Mouse (Mus musculus) CH12.LX (cell line): ENCODE measurements at regions not wholly inside any gene's neighbourhood (a gene's known extent, or its start where the extent isn't known, plus 50 kb on each side); places are given as distances from the start of the nearest gene placed in this dataset.

Source experiments
- BHLHE40 ChIP-seq: IDR thresholded peaks from 2 replicates; pipeline ENCODE4 v1.6.1; 2011; ENCODE audit warnings: mild to moderate bottlenecking, low read depth, low read length, improper control_type of control experiment
- CTCF ChIP-seq, 2 experiments: IDR thresholded peaks in 1 of 2; conservative IDR thresholded peaks in 1 of 2; 2 replicates each; pipeline ENCODE4 v1.5.1; 2011 to 2012; ENCODE audit warnings: low read depth in 2 of 2, low read length in 2 of 2, improper control_type of control experiment in 1 of 2, inconsistent platforms in 1 of 2, mild to moderate bottlenecking in 1 of 2, moderate library complexity in 1 of 2
- EP300 ChIP-seq: IDR thresholded peaks from 2 replicates; pipeline ENCODE4 v1.6.1; 2011; ENCODE audit warnings: low read length, improper control_type of control experiment
- GABPA ChIP-seq: IDR thresholded peaks from 2 replicates; pipeline ENCODE4 v1.6.1; 2012; ENCODE audit warnings: low read depth, low read length, improper control_type of control experiment, inconsistent platforms; ENCODE audit not compliant: insufficient replicate concordance
- JUN ChIP-seq: IDR thresholded peaks from 2 replicates; pipeline ENCODE4 v1.6.1; 2011; ENCODE audit warnings: low read depth, mild to moderate bottlenecking, low read length, improper control_type of control experiment, moderate library complexity; ENCODE audit not compliant: insufficient read depth
- KAT2A ChIP-seq: IDR thresholded peaks from 2 replicates; pipeline ENCODE4 v1.6.1; 2012; ENCODE audit warnings: low read length, improper control_type of control experiment, inconsistent platforms; ENCODE audit not compliant: insufficient replicate concordance
- MAFK ChIP-seq: IDR thresholded peaks from 2 replicates; pipeline ENCODE4 v1.6.1; 2011; ENCODE audit warnings: low read length, improper control_type of control experiment; ENCODE audit not compliant: insufficient replicate concordance
- MXI1 ChIP-seq: IDR thresholded peaks from 2 replicates; pipeline ENCODE4 v1.6.1; 2011; ENCODE audit warnings: mild to moderate bottlenecking, low read depth, low read length, improper control_type of control experiment
- NRF1 ChIP-seq: IDR thresholded peaks from 2 replicates; pipeline ENCODE4 v1.6.1; 2014; ENCODE audit warnings: low read depth, mild to moderate bottlenecking, inconsistent platforms, low read length, improper control_type of control experiment, moderate library complexity
- POLR2A ChIP-seq: IDR thresholded peaks from 2 replicates; pipeline ENCODE4 v1.6.1; 2011; ENCODE audit warnings: low read depth, mild to moderate bottlenecking, improper control_type of control experiment, low read length
- RCOR1 ChIP-seq: conservative IDR thresholded peaks from 2 replicates; pipeline ENCODE4 v1.6.1; 2012; ENCODE audit warnings: low read depth, mild to moderate bottlenecking, inconsistent platforms, low read length, improper control_type of control experiment
- UBTF ChIP-seq: IDR thresholded peaks from 2 replicates; pipeline ENCODE4 v1.6.1; 2012; ENCODE audit warnings: low read depth, mild to moderate bottlenecking, inconsistent platforms, low read length, improper control_type of control experiment, moderate library complexity
- USF1 ChIP-seq: IDR thresholded peaks from 2 replicates; pipeline ENCODE4 v1.6.1; 2014; ENCODE audit warnings: low read depth, mild to moderate bottlenecking, inconsistent platforms, low read length, improper control_type of control experiment
- ZC3H11A ChIP-seq: IDR thresholded peaks from 2 replicates; pipeline ENCODE4 v1.6.1; 2012; ENCODE audit warnings: low read depth, mild to moderate bottlenecking, inconsistent platforms, low read length, improper control_type of control experiment

DNA sequence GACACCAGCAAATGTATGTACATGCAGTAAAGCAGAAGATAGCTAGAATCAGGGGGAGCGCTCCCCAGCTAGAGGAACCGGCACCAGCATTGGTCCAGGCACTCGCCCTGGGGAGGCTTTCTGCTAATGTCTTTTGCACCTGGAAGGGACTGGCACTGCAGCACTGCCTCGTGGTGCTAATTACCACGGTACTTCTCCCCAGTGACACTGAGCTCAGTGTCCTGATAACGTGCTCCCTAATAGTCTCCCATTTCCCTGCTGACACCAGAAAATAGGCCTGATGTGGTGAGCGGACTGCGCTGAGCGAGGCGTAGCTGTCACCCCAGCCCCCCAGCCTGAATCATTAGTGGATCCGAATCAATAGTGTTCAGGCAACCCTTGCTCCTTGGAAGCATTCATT lies 55.0 kb upstream of the Lmo2 start:
- TF ChIP-seq CTCF (conservative IDR thresholded peaks at IDR 0.05 in 1 of 2, IDR thresholded peaks at IDR 0.05 in 1 of 2; ENCODE audit: low read depth in 2 of 2, low read length in 2 of 2) = no peak
- no peak for TF ChIP-seq JUN
- no peak for TF ChIP-seq BHLHE40
- no peak for TF ChIP-seq EP300
- TF ChIP-seq MXI1 = no peak
- TF ChIP-seq KAT2A = no peak
- TF ChIP-seq NRF1 = no peak
- no peak for TF ChIP-seq POLR2A
- no peak for TF ChIP-seq RCOR1
- no peak for TF ChIP-seq UBTF
- TF ChIP-seq MAFK = no peak
- no peak for TF ChIP-seq GABPA
- TF ChIP-seq ZC3H11A = no peak
- no peak for TF ChIP-seq USF1
